Mouse (Mus musculus) neural tube, embryonic 11.5 days (tissue): Measurements from ENCODE around the gene Mogat2. TPM values are rescaled to one million over a fixed set of nuclear protein-coding genes. Genes with fewer than 3 reads are reported as not detected.

Experiments
- ATAC-seq: fragments of 200-750 bp; cut with Nextera tagmentation; 2 replicates; pipeline ENCODE4 v1.8.0; 2017; ENCODE audit warnings: moderate number of reproducible peaks, mild to moderate bottlenecking, moderate TSS enrichment, moderate library complexity; ENCODE audit not compliant: insufficient read depth, low FRiP score, low TSS enrichment
- DNase-seq: peaks from one replicate; pipeline ENCODE4 v3.0.0-alpha.2; 2015; ENCODE audit warnings: low spot score
- H3K27ac ChIP-seq: fragments of 300-500 bp; sonication (generic); 2 replicates; pipeline ENCODE4 v1.5.1; 2014; ENCODE audit warnings: low read depth, mild to moderate bottlenecking, low read length
- H3K27me3 ChIP-seq: fragments of 300-500 bp; sonication (generic); 2 replicates; pipeline ENCODE4 v1.6.1; 2014; ENCODE audit warnings: mild to moderate bottlenecking, low read length, mixed read lengths; ENCODE audit not compliant: control insufficient read depth, insufficient read depth
- H3K36me3 ChIP-seq: fragments of 300-500 bp; sonication (generic); 2 replicates; pipeline ENCODE4 v1.6.1; 2014; ENCODE audit warnings: mild to moderate bottlenecking, low read length, moderate library complexity, mixed read lengths; ENCODE audit not compliant: control insufficient read depth, insufficient read depth
- H3K4me1 ChIP-seq: fragments of 300-500 bp; sonication (generic); 2 replicates; pipeline ENCODE4 v1.6.1; 2014; ENCODE audit warnings: low read length, mixed read lengths; ENCODE audit not compliant: control insufficient read depth, insufficient read depth
- H3K4me2 ChIP-seq: fragments of 300-500 bp; sonication (generic); 2 replicates; pipeline ENCODE4 v1.6.1; 2014; ENCODE audit warnings: low read depth, mild to moderate bottlenecking, moderate library complexity
- H3K4me3 ChIP-seq: fragments of 300-500 bp; sonication (generic); 2 replicates; pipeline ENCODE4 v1.5.1; 2014; ENCODE audit warnings: low read depth, low read length
- H3K9ac ChIP-seq: fragments of 300-500 bp; sonication (generic); 2 replicates; pipeline ENCODE4 v1.6.1; 2014; ENCODE audit warnings: mild to moderate bottlenecking, low read length
- H3K9me3 ChIP-seq: fragments of 300-500 bp; sonication (generic); 2 replicates; pipeline ENCODE4 v1.6.1; 2016; ENCODE audit warnings: low read length; ENCODE audit not compliant: control insufficient read depth
- WGBS: fragments of 180-500 bp; shearing (Covaris S2); extraction: QIAGEN DNeasy Blood & Tissue Kit; methylation state at CpG from one replicate; pipeline ENCODE4 v1.1.7; 2014; 5-methylcytosine and 5-hydroxymethylcytosine counted together
- polyA plus RNA-seq: library from polyadenylated mRNA; unstranded; fragments of >200 nt; fragmentation: Nextera tagmentation; extraction: Ambion mirVana; gene quantifications from 2 replicates; pipeline ENCODE4 v1.2.1, GENCODE M21; 2014

The Mogat2 gene
- polyA plus RNA-seq, 1 experiment from 2014 or later, result 10.3 TPM

GRCm38 (mm10) chr7:99214621-99215185 is 23.7 kb downstream of the Mogat2 start:
- Histone ChIP-seq H3K9me3 (no peaks in the 10 kb centered on the region), H3K27me3 (no peaks in the 10 kb centered on the region), H3K36me3 (no peaks in the 10 kb centered on the region), H3K4me3 (no peak overlapping the region), H3K4me2 (no peak overlapping the region), H3K9ac (no peak overlapping the region), H3K4me1 (no peaks in the 10 kb centered on the region), H3K27ac (no peak overlapping the region)
- no peak for ATAC-seq
- WGBS, result 86% methylated on average over 10 of the region's 10 CpGs
- DNase-seq, result no peak

GRCm38 (mm10) chr7:99213686-99214085 is 24.7 kb downstream of the Mogat2 start:
- Histone ChIP-seq H3K4me2 (no peak overlapping the region), H3K4me1 (no peaks in the 10 kb centered on the region), H3K27me3 (no peaks in the 10 kb centered on the region), H3K9me3 (no peaks in the 10 kb centered on the region), H3K27ac (no peak overlapping the region), H3K9ac (no peak overlapping the region), H3K36me3 (no peaks in the 10 kb centered on the region), H3K4me3 (no peak overlapping the region)
- no peak for ATAC-seq
- 82% methylated on average over 2 of the region's 2 CpGs for WGBS
- DNase-seq, result no peak

GRCm38 (mm10) chr7:99213056-99213455 is 25.4 kb downstream of the Mogat2 start:
- H3K27ac ChIP-seq, result no peak overlapping the region
- H3K4me3 ChIP-seq, result no peak overlapping the region
- ATAC-seq, result no peak
- 86% methylated on average over 1 of the region's 1 CpGs for WGBS
- no peaks in the 10 kb centered on the region for H3K4me1 ChIP-seq
- no peaks in the 10 kb centered on the region for H3K27me3 ChIP-seq
- no peak for DNase-seq
- H3K9ac ChIP-seq, result no peak overlapping the region
- no peaks in the 10 kb centered on the region for H3K9me3 ChIP-seq
- H3K36me3 ChIP-seq, result no peaks in the 10 kb centered on the region
- no peak overlapping the region for H3K4me2 ChIP-seq

GRCm38 (mm10) chr7:99208704-99209103 is 29.7 kb downstream of the Mogat2 start:
- Histone ChIP-seq H3K4me1 (no peaks in the 10 kb centered on the region), H3K9me3 (no peaks in the 10 kb centered on the region), H3K4me2 (no peak overlapping the region), H3K27ac (no peak overlapping the region), H3K36me3 (no peaks in the 10 kb centered on the region), H3K9ac (no peak overlapping the region), H3K27me3 (no peaks in the 10 kb centered on the region), H3K4me3 (no peak overlapping the region)
- ATAC-seq (no peak), DNase-seq (no peak)
- 91% methylated on average over 4 of the region's 4 CpGs for WGBS

- no peaks in the 10 kb centered on the region for H3K4me1 ChIP-seq
- no peaks in the 10 kb centered on the region for H3K27me3 ChIP-seq
- no peak overlapping the region for H3K4me3 ChIP-seq
- no peaks in the 10 kb centered on the region for H3K9me3 ChIP-seq
- H3K36me3 ChIP-seq, result no peaks in the 10 kb centered on the region
- DNase-seq, result no peak
- WGBS, result 80% methylated on average over 7 of the region's 7 CpGs
- no peak overlapping the region for H3K4me2 ChIP-seq
- no peak for ATAC-seq
- H3K27ac ChIP-seq, result no peak overlapping the region
- no peak overlapping the region for H3K9ac ChIP-seq
Measured at GRCm38 (mm10) chr7:99206364-99206763, 32.1 kb downstream of the Mogat2 start.

GRCm38 (mm10) chr7:99202163-99202562 is 36.3 kb downstream of the Mogat2 start:
- no peak for ATAC-seq
- H3K4me3 ChIP-seq, result no peak overlapping the region
- H3K4me1 ChIP-seq, result no peaks in the 10 kb centered on the region
- no peak overlapping the region for H3K27ac ChIP-seq
- no peak overlapping the region for H3K9ac ChIP-seq
- H3K4me2 ChIP-seq, result no peak overlapping the region
- no peaks in the 10 kb centered on the region for H3K27me3 ChIP-seq
- no peak for DNase-seq
- no peaks in the 10 kb centered on the region for H3K36me3 ChIP-seq
- H3K9me3 ChIP-seq, result no peaks in the 10 kb centered on the region
- WGBS, result 89% methylated on average over 7 of the region's 7 CpGs

- ATAC-seq (no peak), DNase-seq (no peak)
- 52% methylated on average over 4 of the region's 4 CpGs for WGBS
Measured at GRCm38 (mm10) chr7:99200290-99200689, 38.1 kb downstream of the Mogat2 start.

GRCm38 (mm10) chr7:99199451-99200175 is 38.8 kb downstream of the Mogat2 start:
- H3K4me1 ChIP-seq, result no peaks in the 10 kb centered on the region
- no peak for ATAC-seq
- no peak overlapping the region for H3K4me3 ChIP-seq
- no peak overlapping the region for H3K27ac ChIP-seq
- no peak overlapping the region for H3K9ac ChIP-seq
- no peaks in the 10 kb centered on the region for H3K9me3 ChIP-seq
- H3K4me2 ChIP-seq, result no peak overlapping the region
- no peaks in the 10 kb centered on the region for H3K27me3 ChIP-seq
- WGBS, result 85% methylated on average over 9 of the region's 9 CpGs
- no peaks in the 10 kb centered on the region for H3K36me3 ChIP-seq
- DNase-seq, result no peak

More at GRCm38 (mm10) chr7:99200290-99200689, 38.1 kb downstream of the Mogat2 start:
- Histone ChIP-seq H3K36me3 (no peaks in the 10 kb centered on the region), H3K9me3 (no peaks in the 10 kb centered on the region), H3K4me1 (no peaks in the 10 kb centered on the region), H3K9ac (no peak overlapping the region), H3K27me3 (no peaks in the 10 kb centered on the region), H3K4me2 (no peak overlapping the region), H3K27ac (no peak overlapping the region), H3K4me3 (no peak overlapping the region)

GRCm38 (mm10) chr7:99198811-99199210 is 39.6 kb downstream of the Mogat2 start:
- no peaks in the 10 kb centered on the region for H3K4me1 ChIP-seq
- H3K9me3 ChIP-seq, result no peaks in the 10 kb centered on the region
- no peaks in the 10 kb centered on the region for H3K27me3 ChIP-seq
- no peak overlapping the region for H3K4me3 ChIP-seq
- no peak overlapping the region for H3K9ac ChIP-seq
- H3K36me3 ChIP-seq, result no peaks in the 10 kb centered on the region
- no peak for ATAC-seq
- no peak for DNase-seq
- whole genome bisulfite sequencing, result 91% methylated on average over 2 of the region's 2 CpGs
- H3K4me2 ChIP-seq, result no peak overlapping the region
- H3K27ac ChIP-seq, result no peak overlapping the region
